Mouse (Mus musculus): ENCODE measurements around the gene Tmem269.

The Tmem269 gene

DNA sequence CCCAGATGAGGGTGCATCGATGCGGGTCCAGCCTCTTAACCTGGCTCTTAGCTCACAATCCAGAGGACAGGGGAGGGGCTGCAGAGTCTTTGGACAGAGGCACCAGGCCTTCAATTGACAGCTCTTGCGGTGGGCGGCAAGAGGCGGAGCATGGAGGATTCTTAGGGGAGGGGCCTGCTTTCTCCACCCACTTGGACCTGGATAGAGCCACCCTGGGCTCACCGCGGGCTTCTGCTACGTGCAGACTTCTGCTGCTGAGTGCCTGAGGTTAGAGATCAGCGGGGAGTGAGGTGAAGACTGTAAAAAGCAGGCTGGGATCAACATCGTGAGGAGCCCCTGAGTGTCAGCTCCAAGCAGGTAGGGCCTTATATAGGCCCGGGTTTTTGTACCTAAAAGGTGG is at the start of gene Tmem269:
TSS of gene Tmem269 (minus strand) at position 49 of the 400 bp plus-strand sequence.
- CTCF ChIA-PET, result interaction anchor here (0.8 kb wide), 1 partner anchor 20 kb away, joined by 5 read pairs; no protein-coding TSS in a partner anchor

DNA sequence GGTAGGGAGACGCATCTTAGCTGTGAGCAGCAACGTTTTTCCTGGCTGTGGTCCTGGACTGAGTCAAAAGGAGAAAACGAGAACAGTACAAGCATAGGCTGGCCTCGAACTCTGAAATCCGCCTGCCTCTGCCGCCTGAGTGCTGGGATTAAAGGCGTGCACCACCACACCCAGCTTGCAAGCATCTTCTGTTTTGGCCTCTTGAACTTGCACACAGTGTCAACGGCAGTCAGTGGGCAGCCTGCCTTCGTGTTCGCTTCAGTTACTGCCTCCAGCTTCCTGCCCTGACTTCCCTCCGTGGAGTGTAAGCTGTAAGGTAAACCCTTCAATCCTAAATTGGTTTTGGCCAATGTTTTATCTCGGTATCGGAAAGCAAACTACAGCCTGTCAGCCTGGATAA is 48.6 kb upstream of the Tmem269 start:
- CTCF ChIA-PET, result no interaction called here

DNA sequence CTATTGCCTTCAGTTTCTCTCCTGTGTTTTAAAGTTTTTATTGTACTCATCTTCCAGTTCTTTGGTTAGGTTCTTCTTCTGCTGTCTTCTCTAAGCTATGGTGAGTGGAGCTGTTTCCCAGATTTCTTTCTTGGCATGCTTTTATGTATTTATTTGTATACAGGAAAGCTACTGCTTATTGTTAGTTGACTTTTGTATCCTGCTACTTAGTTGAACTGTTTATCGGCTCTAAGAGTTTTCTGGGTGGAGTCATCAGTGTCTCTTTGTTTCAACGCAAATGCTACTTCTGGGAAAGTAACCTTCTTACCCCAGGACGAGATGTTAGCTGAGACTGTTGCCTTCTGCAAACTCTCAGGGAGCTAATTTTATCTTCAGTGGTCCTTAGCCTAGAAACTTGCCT is 45.4 kb upstream of the Tmem269 start:
- CTCF ChIA-PET, result no interaction called here

DNA sequence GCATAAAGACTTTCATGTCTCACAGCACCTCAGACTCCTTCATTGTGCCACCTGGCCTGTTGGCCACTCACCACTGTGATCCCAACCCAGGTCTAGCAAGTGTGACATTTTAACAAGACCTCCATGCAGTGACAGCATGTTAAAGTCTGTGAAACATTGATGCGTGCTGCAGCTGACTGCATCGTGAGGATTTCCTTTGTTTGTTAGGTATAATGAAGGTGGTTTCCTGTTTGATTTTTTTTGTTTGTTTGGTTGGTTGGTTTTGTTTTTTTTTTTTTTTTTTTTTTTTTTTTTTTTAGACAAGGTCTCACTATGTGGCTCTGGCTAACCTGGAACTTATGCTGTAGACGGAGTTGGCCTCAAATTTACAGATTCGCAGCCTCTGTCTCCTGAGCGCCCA is 44.5 kb upstream of the Tmem269 start:
- CTCF ChIA-PET, result no interaction called here

DNA sequence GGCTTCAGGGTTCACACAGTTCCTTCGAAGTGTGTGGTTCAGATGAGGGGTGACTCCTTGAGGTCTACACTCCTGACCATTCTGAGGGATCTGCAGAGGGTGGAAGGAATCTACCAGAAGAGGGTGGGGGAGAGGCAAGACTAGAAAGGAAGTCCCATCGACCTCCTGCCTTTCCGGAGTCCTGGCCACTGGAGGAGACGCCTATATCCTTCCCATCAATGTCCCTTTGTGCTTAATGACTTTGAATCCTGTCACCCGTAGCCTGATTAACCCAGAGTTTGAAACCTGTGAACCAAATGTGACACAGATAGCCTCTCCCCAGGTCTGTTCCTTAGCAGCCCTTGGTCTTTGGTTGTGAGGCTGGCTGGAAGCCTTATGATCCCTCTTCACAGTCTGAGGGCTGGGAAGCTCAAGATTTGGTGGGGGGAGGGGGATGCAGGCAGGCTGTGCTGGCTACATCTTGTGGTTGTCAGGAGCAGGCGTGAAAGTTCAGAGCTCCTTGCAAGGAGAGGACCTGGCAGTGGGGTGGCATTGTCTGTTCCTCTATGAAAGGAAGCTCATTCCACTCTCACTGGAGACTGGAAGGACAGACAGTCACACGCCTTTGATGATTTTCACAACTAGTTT is 43.2 kb upstream of the Tmem269 start:
- CTCF ChIA-PET, result no interaction called here

DNA sequence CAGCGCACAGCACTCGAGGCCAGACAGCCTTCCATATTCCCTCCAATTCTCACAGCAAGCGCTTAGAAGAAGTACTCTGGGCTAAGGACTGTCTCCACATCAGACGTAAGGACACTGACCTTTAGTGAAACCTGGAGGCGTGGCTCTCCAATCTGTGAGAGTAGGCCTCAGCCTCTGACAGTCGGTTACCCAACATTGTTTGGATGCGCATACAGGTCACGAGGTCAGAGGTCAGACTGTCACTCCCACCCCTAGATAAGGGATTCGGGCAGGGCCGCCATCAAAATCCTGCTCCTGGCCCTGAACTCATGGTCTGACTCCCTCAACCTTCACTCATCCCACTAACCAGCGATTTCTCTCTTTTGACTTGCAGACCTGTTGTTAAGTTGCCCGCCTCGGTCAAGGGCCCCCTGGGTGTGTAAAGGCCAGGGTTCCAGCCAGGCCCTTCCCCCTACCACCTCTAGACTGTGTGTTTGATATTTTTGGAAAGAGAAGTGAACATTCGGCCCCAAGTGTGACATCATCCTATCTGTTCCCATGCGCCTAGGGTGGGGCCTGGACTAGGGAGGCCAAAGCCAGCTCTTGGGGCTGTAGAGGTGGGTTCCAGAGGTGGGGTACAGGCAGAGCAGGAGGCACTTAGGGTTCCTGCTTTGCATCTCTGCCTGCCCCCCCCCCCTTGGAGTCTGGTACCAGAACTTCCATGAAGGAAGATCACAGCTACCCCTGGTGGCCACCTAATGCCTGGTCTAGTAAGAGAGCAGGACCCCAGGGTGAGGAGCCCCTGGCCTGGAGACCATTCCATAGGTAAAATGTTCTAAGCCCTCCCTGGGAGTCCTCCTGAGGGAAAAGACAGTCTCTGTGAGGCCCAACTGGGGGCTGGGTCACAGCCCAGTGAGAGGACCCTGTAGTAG is 41.6 kb upstream of the Tmem269 start:
- CTCF ChIA-PET, result interaction anchor here (0.5 kb wide), 1 partner anchor 1968 kb away, joined by 4 read pairs; no protein-coding TSS in a partner anchor

DNA sequence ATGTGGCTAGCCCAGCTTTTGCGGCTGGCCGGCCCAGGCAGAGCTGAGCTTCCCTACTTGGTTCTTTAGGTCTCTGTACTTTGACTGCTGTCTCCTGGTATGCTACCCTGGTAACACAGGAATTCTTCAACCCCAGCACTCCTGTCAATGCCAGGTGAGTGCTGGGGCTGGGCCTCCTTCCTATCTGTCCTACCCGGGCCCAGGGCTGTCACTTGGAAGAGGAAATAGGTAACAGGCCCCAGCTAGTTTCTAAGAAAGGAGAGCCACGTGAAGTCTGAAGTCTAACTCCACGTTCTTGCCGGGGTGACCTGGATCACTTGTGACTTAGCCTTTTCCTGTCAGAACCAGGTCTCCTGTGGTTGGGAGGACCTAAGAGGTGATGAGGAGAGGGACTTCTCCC is 39.1 kb upstream of the Tmem269 start:
- CTCF ChIA-PET, result interaction anchor here (0.7 kb wide), 1 partner anchor 1076 kb away, joined by 7 read pairs; no protein-coding TSS in a partner anchor

DNA sequence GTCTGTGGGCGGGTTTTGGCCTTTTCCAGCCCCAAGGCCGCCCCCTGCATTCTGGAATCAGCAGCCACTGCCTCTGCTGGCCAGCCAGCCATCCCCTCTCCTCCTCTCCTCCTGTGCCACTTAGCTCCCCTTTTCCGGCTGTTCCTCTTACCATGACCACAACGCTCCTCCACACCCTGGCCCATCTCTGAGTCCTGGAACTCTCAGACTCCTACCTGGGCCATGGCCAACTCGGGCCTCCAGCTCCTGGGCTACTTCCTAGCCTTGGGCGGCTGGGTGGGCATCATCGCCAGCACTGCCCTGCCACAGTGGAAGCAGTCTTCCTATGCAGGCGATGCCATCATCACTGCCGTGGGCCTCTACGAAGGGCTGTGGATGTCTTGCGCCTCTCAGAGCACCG is 37.3 kb upstream of the Tmem269 start, which contains the start of gene Cldn19:
TSS of gene Cldn19 (plus strand) at position 64 of the 400 bp plus-strand sequence.
- CTCF ChIA-PET, result interaction anchor here (0.7 kb wide), 1 partner anchor 91 kb away, joined by 3 read pairs; no protein-coding TSS in a partner anchor

DNA sequence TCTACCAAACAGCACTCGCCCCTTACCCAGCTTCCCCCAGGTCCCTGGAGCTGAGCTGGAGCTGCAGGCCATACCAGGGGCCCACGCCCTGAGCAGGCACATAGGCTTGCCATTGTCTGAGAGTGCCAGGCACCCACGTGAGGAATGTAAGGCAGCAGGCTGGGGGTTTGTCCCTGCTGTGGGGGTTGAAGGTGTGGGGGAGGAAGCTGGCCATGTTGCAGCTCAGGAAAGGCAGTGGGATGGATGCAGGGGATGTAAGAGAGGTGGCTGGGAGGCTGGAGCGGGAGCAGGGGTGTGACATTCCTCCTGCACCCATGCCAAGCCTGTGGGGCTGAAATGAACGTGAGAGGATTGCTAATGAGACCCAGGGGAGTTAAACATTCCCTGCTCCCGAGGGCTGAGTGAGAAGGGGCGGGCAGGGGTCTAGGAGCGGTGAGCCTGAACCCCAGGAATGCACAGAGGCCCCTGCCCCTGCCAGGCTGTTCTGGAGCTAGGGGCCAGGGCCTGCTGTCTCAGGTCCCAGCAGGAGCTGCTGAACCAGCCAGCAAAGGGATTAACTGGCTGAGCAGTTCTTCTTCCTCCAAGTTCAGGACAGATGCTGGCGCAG is 36.1 kb upstream of the Tmem269 start:
- CTCF ChIA-PET, result no interaction called here

DNA sequence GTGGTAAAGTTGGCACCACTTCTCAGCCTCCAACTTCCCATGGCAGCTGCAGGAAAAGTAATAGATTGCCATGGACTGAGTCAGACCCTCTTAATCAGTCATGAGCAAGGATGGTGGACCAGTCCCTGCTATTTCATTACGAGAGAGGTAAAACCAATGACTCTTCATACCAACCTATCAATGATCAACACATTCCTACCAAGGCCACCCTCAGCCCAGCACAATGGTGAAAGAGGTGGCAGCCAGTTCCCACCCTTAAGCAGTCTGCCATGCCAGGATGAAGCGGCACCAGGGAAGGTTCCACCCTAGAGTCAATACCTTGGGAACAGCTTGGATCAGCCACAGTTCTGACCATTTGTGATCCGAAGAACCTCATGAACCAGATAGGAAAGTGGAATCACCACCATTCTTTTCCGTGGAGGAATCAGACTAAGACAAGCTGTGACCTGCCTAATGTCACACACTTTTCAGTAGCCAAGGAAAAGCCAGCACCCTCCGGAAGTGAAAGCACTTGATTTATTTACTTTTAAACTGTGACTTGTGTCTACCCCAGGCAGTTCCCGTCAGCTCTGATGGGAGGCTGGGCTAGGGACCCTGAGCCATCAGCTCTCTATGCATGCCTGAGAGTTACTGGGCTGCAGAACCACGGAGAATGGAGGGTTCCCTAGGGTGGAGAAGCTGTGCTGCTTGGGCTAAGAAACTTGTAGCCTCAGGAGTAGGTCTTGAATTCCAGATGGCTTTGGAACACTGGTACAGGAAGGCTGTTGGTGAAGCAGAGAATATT is 34.2 kb upstream of the Tmem269 start:
- CTCF ChIA-PET, result no interaction called here

DNA sequence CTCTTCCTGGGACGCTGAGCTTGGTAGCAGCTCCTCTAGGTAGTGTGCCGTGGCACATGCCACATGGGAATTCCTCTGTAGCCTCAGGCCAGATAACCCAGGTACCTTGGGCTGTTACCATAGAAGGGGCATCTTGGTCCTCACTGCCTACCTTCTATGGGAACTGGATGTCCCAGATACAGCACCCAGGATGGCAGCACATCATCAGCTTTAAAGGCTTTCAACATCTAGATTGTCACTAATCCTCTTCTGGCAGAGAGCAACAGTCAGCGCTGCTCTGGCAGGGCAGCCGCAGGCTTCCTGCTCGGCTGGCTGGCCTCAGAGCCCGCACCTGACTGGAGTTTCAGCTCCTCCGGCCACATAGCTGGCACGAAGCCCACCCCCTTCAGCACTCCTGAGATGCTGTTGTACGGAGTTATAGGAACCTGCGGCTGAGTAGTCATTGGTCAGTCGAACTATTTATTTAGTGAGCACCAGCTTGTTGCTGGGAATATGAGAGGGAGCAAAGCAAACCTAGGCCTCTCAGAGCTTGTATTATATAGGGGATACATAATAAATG is 30.5 kb upstream of the Tmem269 start:
- CTCF ChIA-PET, result interaction anchor here (1.5 kb wide), 1 partner anchor 79 kb away, joined by 5 read pairs; no protein-coding TSS in a partner anchor

DNA sequence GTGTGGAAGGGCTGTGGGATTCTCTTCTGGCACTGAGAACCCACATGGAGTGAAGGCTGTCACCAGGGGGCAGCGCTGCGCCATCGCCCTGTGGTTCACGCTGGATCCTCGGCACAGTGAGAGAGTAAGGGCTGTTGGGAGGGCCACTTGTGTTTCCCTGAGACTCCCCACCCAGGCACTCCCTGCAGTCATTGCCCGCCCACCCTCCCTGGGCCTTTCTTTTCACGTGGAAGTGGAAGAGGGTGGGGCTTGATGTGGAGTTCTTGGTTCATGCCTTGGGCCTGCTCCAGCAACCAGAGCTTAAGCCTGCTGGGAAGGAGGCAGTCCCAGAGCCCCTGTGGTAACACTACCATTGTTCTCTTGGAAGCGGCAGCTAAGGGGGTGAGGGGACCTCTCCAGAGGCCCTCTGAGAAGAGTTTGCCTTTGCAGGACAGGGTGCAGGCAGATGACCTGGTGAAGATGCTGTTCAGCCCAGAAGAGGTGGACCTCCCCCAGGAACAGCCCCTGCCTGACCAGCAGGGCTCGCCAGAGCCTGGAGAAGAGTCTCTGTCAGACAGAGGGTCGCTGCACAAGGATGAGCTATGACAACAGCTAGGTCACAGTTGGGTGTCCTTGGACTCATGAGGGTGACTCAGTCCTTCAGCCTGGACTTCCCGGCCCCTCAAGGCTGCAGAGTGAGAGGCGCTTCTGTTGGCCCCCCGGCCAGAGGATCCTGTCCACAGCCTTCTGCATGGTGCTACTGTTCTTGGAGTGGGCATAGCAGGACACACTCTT is 29.6 kb upstream of the Tmem269 start:
- CTCF ChIA-PET, result interaction anchor here (0.6 to 1.5 kb wide), 2 partner anchors 80 to 423 kb away, joined by 3 to 5 read pairs; no protein-coding TSS in a partner anchor

DNA sequence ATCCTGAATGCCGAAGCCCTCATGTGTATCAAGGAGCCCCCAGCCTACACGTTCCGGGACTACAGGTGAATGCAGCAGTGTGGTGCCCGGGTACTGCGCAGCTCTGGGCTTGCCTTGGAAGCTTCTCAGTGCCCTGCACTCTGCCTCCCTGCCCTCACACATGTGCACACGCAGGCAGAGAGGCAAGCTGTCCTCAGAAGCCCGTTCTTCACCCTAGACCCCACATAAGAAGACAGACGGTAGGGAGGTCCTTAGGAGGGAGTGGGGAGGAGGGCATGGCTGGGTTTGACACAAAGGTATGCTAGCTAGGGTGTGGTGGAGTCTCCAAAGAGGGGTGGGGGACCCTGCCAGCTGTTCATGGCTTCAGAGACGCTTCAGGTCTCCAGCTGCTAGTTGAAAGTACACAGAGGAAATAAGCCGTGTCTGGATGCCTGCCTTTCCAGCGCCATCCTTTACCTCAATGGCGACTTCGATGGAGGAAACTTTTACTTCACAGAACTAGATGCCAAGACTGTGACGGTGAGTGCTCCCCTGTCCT is 28.7 kb upstream of the Tmem269 start:
- CTCF ChIA-PET, result no interaction called here

DNA sequence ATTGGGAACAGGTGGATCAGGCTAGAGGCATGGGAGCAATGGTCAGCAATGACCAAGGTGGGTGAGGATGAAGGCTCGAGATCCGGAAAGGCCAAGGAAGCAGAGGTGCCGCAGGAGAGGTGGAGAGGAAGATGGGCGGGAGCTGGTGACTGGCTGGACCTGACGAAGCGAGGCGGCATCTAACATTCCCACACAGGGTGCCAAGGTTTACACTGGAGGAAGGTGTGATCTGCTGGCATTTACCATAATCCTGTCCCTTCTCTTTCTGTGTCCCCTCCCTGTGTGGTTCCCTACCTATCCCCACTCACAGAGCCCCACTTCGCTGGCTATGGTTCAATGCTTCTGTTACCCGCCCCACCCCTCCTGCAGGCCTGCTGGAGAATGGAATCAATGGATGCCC is 27.9 kb upstream of the Tmem269 start:
- CTCF ChIA-PET, result no interaction called here

DNA sequence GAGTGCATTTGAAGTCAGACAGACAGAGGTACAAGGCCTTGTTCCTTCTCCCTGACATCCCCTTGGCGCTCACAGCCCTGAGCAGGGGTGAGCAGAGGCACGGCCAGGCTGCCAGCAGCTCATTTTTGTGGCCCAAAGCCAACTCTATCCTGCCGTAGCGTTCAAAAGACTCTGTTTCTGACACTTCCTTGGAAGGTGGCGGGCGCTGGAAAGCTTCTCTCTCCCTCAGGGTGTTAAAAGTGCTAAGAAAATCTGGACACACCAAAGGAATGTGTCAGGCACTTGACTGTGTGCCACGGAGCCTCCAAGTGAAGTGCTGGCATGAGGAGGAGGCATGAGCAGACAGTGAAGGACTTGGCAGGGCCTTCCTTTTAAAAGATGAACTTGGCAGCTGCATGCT is 27.5 kb upstream of the Tmem269 start:
- CTCF ChIA-PET, result no interaction called here

DNA sequence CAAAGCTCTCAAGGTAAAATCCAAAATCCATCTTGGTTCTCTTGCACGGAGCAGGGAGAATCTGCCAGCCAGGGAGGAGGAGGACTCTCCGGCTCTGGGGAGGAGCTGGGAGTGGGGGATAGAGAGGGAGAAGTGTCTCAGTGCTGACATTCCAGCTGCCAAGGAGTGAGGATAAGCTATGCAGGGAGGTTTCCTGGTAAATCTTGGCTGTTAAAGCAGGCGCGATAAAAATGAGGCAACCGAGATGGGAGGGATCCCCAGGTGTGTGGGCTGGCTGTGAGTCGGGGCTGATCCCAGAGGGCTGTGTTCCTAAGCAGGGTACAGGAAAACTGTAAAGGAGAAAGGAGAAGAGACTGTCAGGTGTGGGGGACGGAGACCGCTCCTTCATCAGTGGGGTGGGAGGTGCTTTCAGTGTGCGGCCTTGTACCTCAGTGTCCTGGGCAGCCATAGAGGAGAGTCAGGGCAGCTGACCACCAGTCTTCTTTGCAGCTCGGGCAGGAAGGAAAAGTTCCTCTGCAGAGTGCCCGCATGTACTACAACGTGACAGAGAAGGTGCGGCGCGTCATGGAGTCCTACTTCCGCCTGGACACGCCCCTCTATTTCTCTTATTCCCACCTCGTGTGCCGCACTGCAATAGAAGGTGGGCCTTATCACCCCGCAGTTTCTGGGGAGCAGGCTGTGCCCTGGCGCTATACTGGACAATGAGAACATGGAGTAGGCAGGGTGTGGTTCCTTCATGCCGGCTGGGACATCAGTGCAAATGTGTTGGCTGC is 26.6 kb upstream of the Tmem269 start:
- CTCF ChIA-PET, result no interaction called here

DNA sequence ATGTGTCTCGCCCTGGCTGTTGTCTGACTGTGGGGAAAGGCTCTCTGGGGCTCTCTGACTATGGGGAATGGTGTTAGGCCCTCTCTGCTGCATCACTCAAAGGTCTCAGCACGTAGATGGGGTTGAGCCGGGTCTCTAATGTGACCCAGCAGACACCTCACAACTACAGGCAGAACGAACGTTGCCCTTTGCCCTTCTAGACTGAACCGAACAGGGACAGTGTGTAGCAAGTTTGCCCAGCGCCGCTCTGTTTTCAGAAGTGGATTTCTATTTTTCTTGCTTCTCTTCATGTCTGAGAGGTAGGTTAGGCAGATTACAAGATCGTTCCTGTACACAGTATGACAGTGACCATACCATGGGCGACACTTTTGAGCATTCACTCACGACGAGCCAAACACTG is 24.6 kb upstream of the Tmem269 start:
- CTCF ChIA-PET, result no interaction called here

DNA sequence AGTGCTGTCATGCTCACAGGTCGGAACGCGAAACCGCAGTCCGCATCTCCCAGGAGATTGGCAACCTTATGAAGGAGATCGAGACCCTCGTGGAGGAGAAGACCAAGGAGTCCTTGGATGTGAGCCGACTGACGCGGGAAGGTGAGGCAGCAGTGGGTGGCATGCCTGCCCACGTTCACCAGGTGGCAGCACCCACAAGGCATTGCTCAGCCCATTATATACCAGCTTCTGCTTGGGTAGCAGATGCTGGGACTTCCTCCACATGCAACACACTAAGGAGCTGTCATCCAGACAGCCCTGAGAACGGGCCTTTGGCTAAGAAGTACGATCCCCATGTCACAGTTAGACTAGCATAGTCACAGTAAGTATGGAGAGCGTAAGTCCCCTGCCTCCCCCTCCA is 23.6 kb upstream of the Tmem269 start:
- CTCF ChIA-PET, result no interaction called here

DNA sequence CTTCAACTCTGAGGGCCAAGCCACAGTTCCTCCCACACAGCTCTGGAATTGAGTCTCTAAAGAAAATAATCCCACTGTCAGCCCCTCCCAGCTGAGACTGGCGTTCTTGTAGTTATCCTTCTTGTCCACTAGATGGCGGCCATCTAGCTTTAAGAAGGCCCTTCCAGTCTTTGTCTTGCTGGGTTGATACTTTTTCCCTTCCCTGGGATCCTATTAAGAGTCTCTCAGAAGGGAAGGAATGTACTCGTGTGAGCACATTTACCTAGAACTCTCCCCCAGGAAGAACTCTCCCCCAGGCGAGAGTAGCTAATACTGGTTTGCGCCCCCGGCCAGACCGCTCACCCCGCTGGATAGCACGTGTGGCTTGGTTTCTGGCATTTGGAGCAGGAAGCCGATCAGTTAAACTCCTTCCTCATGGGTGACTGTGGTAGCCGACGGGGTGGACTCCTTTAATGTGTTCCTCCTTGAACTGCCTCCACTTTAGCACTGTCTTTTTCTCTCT is 21.2 kb upstream of the Tmem269 start:
- CTCF ChIA-PET, result interaction anchor here (0.9 to 1.1 kb wide), 2 partner anchors 22 to 100 kb away, joined by 4 to 5 read pairs; partner anchors contain the start of gene Tmem269

All from spleen, embryonic (tissue).